Mouse (Mus musculus): ENCODE results near the gene Tatdn2. TPM values are rescaled to one million over a fixed set of nuclear protein-coding genes. Genes with fewer than 3 reads are reported as not detected.

Gene Tatdn2
- total RNA-seq, 2 experiments from 2014 or later = 23.2 to 107 TPM

Other genes starting within 250 kb of the Tatdn2 start
- gene Il17re, start 238.6 kb upstream of the Tatdn2 start, total RNA-seq (2015) = not detected in 2 replicates
- not detected in 2 replicates for gene Il17re, start 238.6 kb upstream of the Tatdn2 start, total RNA-seq (2017)
- gene Il17rc, start 225.6 kb upstream of the Tatdn2 start, total RNA-seq (2015) = not detected in 2 replicates
- not detected in 2 replicates for gene Il17rc, start 225.6 kb upstream of the Tatdn2 start, total RNA-seq (2017)
- 0.27 and 2.1 TPM in 2 replicates for gene Creld1, start 213.8 kb upstream of the Tatdn2 start, total RNA-seq (2015)
- 1.9 and 3.4 TPM in 2 replicates for gene Creld1, start 213.8 kb upstream of the Tatdn2 start, total RNA-seq (2017)
- gene Prrt3, start 195.1 kb upstream of the Tatdn2 start, total RNA-seq (2015) = 0.09 TPM in 1 of 2 replicates, not detected in the other
- not detected in 2 replicates for gene Prrt3, start 195.1 kb upstream of the Tatdn2 start, total RNA-seq (2017)
- 60.0 and 61.6 TPM in 2 replicates for gene Emc3, start 165.4 kb upstream of the Tatdn2 start, total RNA-seq (2015)
- gene Emc3, start 165.4 kb upstream of the Tatdn2 start, total RNA-seq (2017) = 33.0 and 38.4 TPM in 2 replicates
- 8.7 and 10.7 TPM in 2 replicates for gene Fancd2, start 165.4 kb upstream of the Tatdn2 start, total RNA-seq (2015)
- 14.4 and 16.2 TPM in 2 replicates for gene Fancd2, start 165.4 kb upstream of the Tatdn2 start, total RNA-seq (2017)
- gene Fancd2os, start 96.3 kb upstream of the Tatdn2 start, total RNA-seq (2015) = 0.18 TPM in 1 of 2 replicates, not detected in the other
- not detected in 2 replicates for gene Fancd2os, start 96.3 kb upstream of the Tatdn2 start, total RNA-seq (2017)
- 364 and 398 TPM in 2 replicates for gene Brk1, start 92.3 kb upstream of the Tatdn2 start, total RNA-seq (2015)
- gene Brk1, start 92.3 kb upstream of the Tatdn2 start, total RNA-seq (2017) = 185 and 211 TPM in 2 replicates
- gene Vhl, start 73.1 kb upstream of the Tatdn2 start, total RNA-seq (2015) = 38.3 and 39.8 TPM in 2 replicates
- gene Vhl, start 73.1 kb upstream of the Tatdn2 start, total RNA-seq (2017) = 24.1 and 28.0 TPM in 2 replicates
- gene Irak2, start 58.6 kb upstream of the Tatdn2 start, total RNA-seq (2015) = 22.5 and 25.3 TPM in 2 replicates
- gene Irak2, start 58.6 kb upstream of the Tatdn2 start, total RNA-seq (2017) = 63.1 and 83.2 TPM in 2 replicates
- gene Ghrl, start 22.8 kb downstream of the Tatdn2 start, total RNA-seq (2015) = 1.1 and 4.4 TPM in 2 replicates
- gene Ghrl, start 22.8 kb downstream of the Tatdn2 start, total RNA-seq (2017) = 0.26 TPM in 1 of 2 replicates, not detected in the other
- gene Sec13, start 43.7 kb downstream of the Tatdn2 start, total RNA-seq (2015) = 96.8 and 102 TPM in 2 replicates
- gene Sec13, start 43.7 kb downstream of the Tatdn2 start, total RNA-seq (2017) = 103 and 116 TPM in 2 replicates

Data from megakaryocyte, adult 5-6 weeks (primary cell).